Mouse (Mus musculus) embryonic facial prominence, embryonic 15.5 days (tissue): ENCODE results near the gene Ivns1abp. TPM values are rescaled to one million over a fixed set of nuclear protein-coding genes. Genes with fewer than 3 reads are reported as not detected.

Experiments used
- ATAC-seq: fragments of 200-750 bp; cut with Nextera tagmentation; 2 replicates; pipeline ENCODE4 v1.8.0; 2017; ENCODE audit warnings: low read depth, moderate TSS enrichment; ENCODE audit not compliant: insufficient number of reproducible peaks, low FRiP score, low TSS enrichment
- H3K27ac ChIP-seq: fragments of 300-500 bp; sonication (generic); replicated peaks from 2 replicates; pipeline ENCODE4 v1.5.1; 2015; ENCODE audit warnings: mild to moderate bottlenecking, inconsistent platforms
- H3K27me3 ChIP-seq: fragments of 300-500 bp; sonication (generic); 2 replicates; pipeline ENCODE4 v1.6.1; 2015; ENCODE audit warnings: inconsistent platforms
- H3K36me3 ChIP-seq: fragments of 300-500 bp; sonication (generic); 2 replicates; pipeline ENCODE4 v1.6.1; 2015; ENCODE audit warnings: mild to moderate bottlenecking, inconsistent platforms
- H3K4me1 ChIP-seq: fragments of 300-500 bp; sonication (generic); 2 replicates; pipeline ENCODE4 v1.6.1; 2015; ENCODE audit warnings: inconsistent platforms
- H3K4me2 ChIP-seq: fragments of 300-500 bp; sonication (generic); replicated peaks from 2 replicates; pipeline ENCODE4 v1.6.1; 2015; ENCODE audit warnings: mild to moderate bottlenecking, inconsistent platforms
- H3K4me3 ChIP-seq: fragments of 300-500 bp; sonication (generic); replicated peaks from 2 replicates; pipeline ENCODE4 v1.5.1; 2015; ENCODE audit warnings: mild to moderate bottlenecking, inconsistent platforms
- H3K9ac ChIP-seq: fragments of 300-500 bp; sonication (generic); 2 replicates; pipeline ENCODE4 v1.6.1; 2015; ENCODE audit warnings: inconsistent platforms
- H3K9me3 ChIP-seq: fragments of 300-500 bp; sonication (generic); replicated peaks from 2 replicates; pipeline ENCODE4 v1.6.1; 2016; ENCODE audit warnings: inconsistent platforms
- WGBS: fragments of 180-500 bp; shearing (Covaris S2); methylation state at CpG from one replicate; pipeline ENCODE4 v1.1.7; 2015; 5-methylcytosine and 5-hydroxymethylcytosine counted together
- polyA plus RNA-seq: library from polyadenylated mRNA; unstranded; fragments of >200 nt; fragmentation: Nextera tagmentation; extraction: Ambion mirVana; gene quantifications from 2 replicates; pipeline ENCODE4 v1.2.1, GENCODE M21; 2015

Ivns1abp gene
- polyA plus RNA-seq, 1 experiment from 2014 or later: 268 TPM

DNA sequence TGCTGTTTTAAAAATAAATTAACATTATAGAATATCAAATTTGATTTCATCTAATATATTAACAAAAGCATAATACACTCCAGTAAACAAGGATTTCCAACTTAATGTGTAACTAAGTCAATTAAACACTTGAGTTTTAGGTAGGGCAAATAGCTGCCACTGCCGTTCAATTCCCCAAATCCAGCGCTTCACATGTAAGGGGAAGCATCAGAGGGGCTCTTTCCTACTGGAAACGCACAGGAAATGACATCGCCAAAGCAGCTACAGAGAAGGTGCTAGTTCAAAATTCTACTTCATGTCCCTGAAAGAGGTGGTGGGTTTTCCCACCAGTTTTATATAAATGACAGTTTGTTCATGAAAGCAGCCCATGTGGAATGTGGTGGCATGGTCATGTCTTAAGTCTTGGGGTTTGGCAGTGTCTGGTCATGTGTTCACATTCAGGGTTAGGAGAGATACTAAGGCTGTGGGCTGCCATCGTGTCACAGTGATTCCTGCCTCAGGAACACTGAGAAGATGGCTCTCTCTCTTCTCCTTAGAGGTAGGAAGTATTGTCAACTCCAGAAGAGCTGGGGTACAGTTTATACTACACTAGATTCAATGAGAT is 23.5 kb downstream of the Ivns1abp start:
- H3K36me3 ChIP-seq: peaks cover 75% of the 10 kb centered on the region

DNA sequence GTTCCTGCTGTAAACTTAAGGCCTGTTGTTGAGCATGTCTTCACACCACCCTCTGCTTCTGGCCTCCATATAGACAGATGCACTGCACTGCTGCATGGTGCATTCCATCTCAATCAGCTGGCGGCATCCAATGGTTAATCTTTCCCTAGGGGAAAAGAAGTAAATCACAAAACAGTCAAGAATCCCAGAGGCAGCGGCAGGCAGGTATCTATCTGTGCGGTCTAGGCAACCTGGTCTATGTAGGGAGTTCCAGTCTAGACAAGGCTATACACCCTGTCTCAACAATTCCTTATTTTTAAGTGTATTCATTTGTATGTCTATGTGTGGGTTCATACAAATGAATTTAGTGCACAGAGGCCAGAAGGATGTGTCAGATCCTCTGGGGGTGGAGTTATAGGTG is 24.2 kb downstream of the Ivns1abp start:
- 81% methylated on average over 3 of the region's 3 CpGs for WGBS
- Histone ChIP-seq H3K27ac (no peak overlapping the region), H3K9ac (no peak overlapping the region), H3K27me3 (no peaks in the 10 kb centered on the region), H3K4me2 (no peak overlapping the region), H3K4me3 (no peak overlapping the region), H3K4me1 (no peaks in the 10 kb centered on the region), H3K36me3 (peaks cover 68% of the 10 kb centered on the region), H3K9me3 (no peaks in the 10 kb centered on the region)
- ATAC-seq: no peak

More for the DNA sequence above, 23.5 kb downstream of the Ivns1abp start:
- ATAC-seq: no peak
- Histone ChIP-seq H3K27ac (no peak overlapping the region), H3K9ac (no peak overlapping the region), H3K4me3 (no peak overlapping the region), H3K27me3 (no peaks in the 10 kb centered on the region), H3K4me2 (no peak overlapping the region), H3K9me3 (no peaks in the 10 kb centered on the region), H3K4me1 (no peaks in the 10 kb centered on the region)
- 89% methylated on average over 5 of the region's 5 CpGs for WGBS

DNA sequence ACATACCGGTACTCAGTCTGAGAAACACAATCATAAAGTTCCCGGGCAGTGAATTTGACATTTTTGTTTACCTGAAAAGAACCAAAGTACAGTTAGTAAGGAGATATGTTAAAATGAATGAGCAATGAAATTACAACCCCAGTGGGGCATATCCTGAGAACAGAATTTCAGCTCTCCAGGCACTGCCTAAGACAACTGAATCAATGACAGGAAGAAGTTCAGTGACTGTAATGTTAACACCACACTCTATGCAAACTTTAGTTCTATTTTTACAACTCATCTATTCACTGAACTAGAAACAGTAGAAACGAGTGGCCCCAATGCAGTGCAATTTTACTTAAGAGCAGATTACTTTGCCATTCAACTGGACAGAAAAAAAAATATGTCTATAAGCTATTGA is 26.3 kb downstream of the Ivns1abp start:
- H3K9me3 ChIP-seq: no peaks in the 10 kb centered on the region
- H3K27me3 ChIP-seq: no peaks in the 10 kb centered on the region
- H3K4me3 ChIP-seq: no peak overlapping the region
- no peak for ATAC-seq
- 80% methylated on average over 3 of the region's 3 CpGs for WGBS
- H3K36me3 ChIP-seq: peaks cover 48% of the 10 kb centered on the region
- H3K9ac ChIP-seq: no peak overlapping the region
- H3K4me2 ChIP-seq: no peak overlapping the region
- no peak overlapping the region for H3K27ac ChIP-seq
- H3K4me1 ChIP-seq: no peaks in the 10 kb centered on the region

GRCm38 (mm10) chr1:151371543-151371942 is 27.3 kb downstream of the Ivns1abp start:
- no peaks in the 10 kb centered on the region for H3K27me3 ChIP-seq
- peaks cover 41% of the 10 kb centered on the region for H3K36me3 ChIP-seq
- no peak overlapping the region for H3K4me3 ChIP-seq
- no peaks in the 10 kb centered on the region for H3K4me1 ChIP-seq
- no peak for ATAC-seq
- H3K9ac ChIP-seq: no peak overlapping the region
- H3K4me2 ChIP-seq: no peak overlapping the region
- H3K27ac ChIP-seq: no peak overlapping the region
- no peaks in the 10 kb centered on the region for H3K9me3 ChIP-seq
- 93% methylated on average over 5 of the region's 5 CpGs for WGBS

DNA sequence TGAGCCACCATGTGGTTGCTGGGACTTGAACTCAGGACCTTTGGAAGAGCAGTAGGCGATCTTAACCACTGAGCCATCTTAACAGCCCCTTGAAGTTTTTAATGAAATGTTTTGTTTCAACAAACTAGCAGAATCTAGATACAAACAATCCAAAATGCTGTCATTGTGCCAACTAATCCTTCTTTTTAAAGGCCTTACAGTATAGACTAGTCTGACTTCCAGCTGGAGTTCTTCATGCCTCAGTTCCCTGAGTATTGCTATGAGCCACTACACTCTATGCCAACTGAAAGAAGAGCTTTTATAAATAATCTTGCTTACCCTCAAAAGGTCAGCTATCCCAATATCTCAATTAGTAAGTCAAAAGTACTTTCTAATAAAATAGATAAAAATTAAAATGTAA is 28.5 kb downstream of the Ivns1abp start:
- no peak overlapping the region for H3K4me2 ChIP-seq
- ATAC-seq: no peak
- no peak overlapping the region for H3K4me3 ChIP-seq
- no peaks in the 10 kb centered on the region for H3K9me3 ChIP-seq
- no peaks in the 10 kb centered on the region for H3K27me3 ChIP-seq
- H3K9ac ChIP-seq: no peak overlapping the region
- 94% methylated on average over 1 of the region's 1 CpGs for WGBS
- peaks cover 38% of the 10 kb centered on the region for H3K36me3 ChIP-seq
- H3K4me1 ChIP-seq: no peaks in the 10 kb centered on the region
- H3K27ac ChIP-seq: no peak overlapping the region

DNA sequence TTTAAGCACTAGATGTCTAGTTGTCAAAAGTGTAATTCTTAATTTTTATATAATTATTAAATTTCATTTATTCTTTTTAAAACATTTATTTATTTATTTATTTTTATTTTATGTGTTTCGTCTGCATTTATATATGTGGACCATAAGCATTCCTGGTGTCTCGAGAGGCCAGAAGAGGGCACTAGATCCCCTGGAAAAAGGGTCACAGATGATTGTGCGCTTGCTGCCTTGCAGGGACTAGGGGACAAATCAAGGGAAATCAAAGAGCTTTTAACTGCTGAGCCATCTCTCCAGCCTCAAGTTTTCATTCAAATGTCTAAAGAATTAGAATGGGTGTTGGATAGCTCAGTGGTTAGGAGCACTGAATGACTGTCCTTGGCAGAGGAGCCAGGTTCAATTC is 33.1 kb downstream of the Ivns1abp start:
- Histone ChIP-seq H3K27ac (no peak overlapping the region), H3K4me3 (no peak overlapping the region), H3K4me1 (no peaks in the 10 kb centered on the region), H3K27me3 (no peaks in the 10 kb centered on the region), H3K4me2 (no peak overlapping the region), H3K36me3 (peaks cover 12% of the 10 kb centered on the region; the same call in 1 of the 2 replicates), H3K9me3 (no peaks in the 10 kb centered on the region), H3K9ac (no peak overlapping the region)
- WGBS: 83% methylated on average over 3 of the region's 3 CpGs
- ATAC-seq: no peak

GRCm38 (mm10) chr1:151390029-151390428 is 45.8 kb downstream of the Ivns1abp start:
- no peaks in the 10 kb centered on the region for H3K9me3 ChIP-seq
- H3K36me3 ChIP-seq: peaks cover 11% of the 10 kb centered on the region; the same call in 1 of the 2 replicates
- WGBS: 98% methylated on average over 1 of the region's 1 CpGs
- H3K4me2 ChIP-seq: no peak overlapping the region
- ATAC-seq: no peak
- no peak overlapping the region for H3K27ac ChIP-seq
- H3K9ac ChIP-seq: no peak overlapping the region
- H3K27me3 ChIP-seq: no peaks in the 10 kb centered on the region
- no peaks in the 10 kb centered on the region for H3K4me1 ChIP-seq
- H3K4me3 ChIP-seq: no peak overlapping the region

GRCm38 (mm10) chr1:151409827-151410226 is 65.5 kb downstream of the Ivns1abp start:
- Histone ChIP-seq H3K4me3 (no peak overlapping the region), H3K36me3 (peaks cover 26% of the 10 kb centered on the region; the same call in 1 of the 2 replicates), H3K4me1 (0 out of 2 replicates have a peak, but pooled peaks cover 4% of the 10 kb centered on the region), H3K9ac (no peak overlapping the region), H3K27me3 (no peaks in the 10 kb centered on the region), H3K9me3 (no peaks in the 10 kb centered on the region), H3K27ac (peak overlapping the region; percentile 68), H3K4me2 (no peak overlapping the region)
- WGBS: 32% methylated on average over 3 of the region's 3 CpGs
- ATAC-seq: no peak; the same call in 1 of the 2 replicates

Other genes starting within 250 kb of the Ivns1abp start
- gene Gm47985, start 161.9 kb upstream of the Ivns1abp start, polyA plus RNA-seq: 0.16 TPM in 1 of 2 replicates, not detected in the other
- 0.28 and 0.44 TPM in 2 replicates for gene Gm8947, start 152.1 kb upstream of the Ivns1abp start, polyA plus RNA-seq
- not detected in 2 replicates for gene Gm47995, start 146.0 kb upstream of the Ivns1abp start, polyA plus RNA-seq
- gene 3110040M04Rik, start 140.4 kb upstream of the Ivns1abp start, polyA plus RNA-seq: 0.21 TPM in 1 of 2 replicates, not detected in the other
- gene Gm47996, start 134.3 kb upstream of the Ivns1abp start, polyA plus RNA-seq: not detected in 2 replicates
- 24.2 and 26.7 TPM in 2 replicates for gene Swt1, start 84.0 kb downstream of the Ivns1abp start, polyA plus RNA-seq
- gene Trmt1l, start 84.1 kb downstream of the Ivns1abp start, polyA plus RNA-seq: 44.9 and 48.2 TPM in 2 replicates
- 80.1 and 83.8 TPM in 2 replicates for gene Rnf2, start 156.5 kb downstream of the Ivns1abp start, polyA plus RNA-seq
- 18.9 and 22.0 TPM in 2 replicates for gene Fam129a, start 226.7 kb downstream of the Ivns1abp start, polyA plus RNA-seq